In genomic region chr4:3089567-3090377, GRCm38 (mm10) we compare ENCODE assay signal across 8 mouse cellular contexts.
DNase-seq lines count a peak whose midpoint lies in the region; ATAC-seq lines count a peak whose summit lies in the region.

No protein-coding gene starts in this region.

- DNase-seq in limb, embryonic 11.5 days (ENCODE audit: low spot score) = peak; percentile 13
- DNase-seq in limb, embryonic 10.5 days (ENCODE audit: low spot score) = no peak
- peak; percentile 13 for DNase-seq in brain, adult 2 months (ENCODE audit: low read depth, low spot score)
- DNase-seq in induced T-regulatory cell, adult 2 months (ENCODE audit: low read depth) = peak; percentile 9
- DNase-seq in spleen, postnatal 36 days (ENCODE audit: low spot score in 2 of 2) = no peak
- no peak for DNase-seq in right cerebral cortex, adult 18-20 months
- no peak for DNase-seq in T-cell, adult 2 months (ENCODE audit: low spot score)

- peaks cover 32% of the 10 kb centered on the region for H3K9me3 ChIP-seq in limb, embryonic 11.5 days (ENCODE audit: control insufficient read depth, low read length)
- H3K9me3 ChIP-seq in limb, embryonic 10.5 days (replicated peaks) = peaks cover 34% of the 10 kb centered on the region
- H3K9me3 ChIP-seq in neural tube, embryonic 14.5 days (ENCODE audit: control insufficient read depth, low read length) = peaks cover 37% of the 10 kb centered on the region

- no peak overlapping the region for H3K4me3 ChIP-seq in limb, embryonic 11.5 days (ENCODE audit: low read depth, low read length)
- H3K4me3 ChIP-seq in limb, embryonic 10.5 days = no peak overlapping the region
- H3K4me3 ChIP-seq in neural tube, embryonic 14.5 days (ENCODE audit: low read depth, low read length) = no peak overlapping the region

- H3K4me2 ChIP-seq in limb, embryonic 11.5 days (ENCODE audit: low read depth, severe bottlenecking) = no peak overlapping the region
- no peak overlapping the region for H3K4me2 ChIP-seq in neural tube, embryonic 14.5 days (ENCODE audit: low read depth, low read length)

- no peak overlapping the region for H3K9ac ChIP-seq in limb, embryonic 11.5 days (ENCODE audit: low read length)
- H3K9ac ChIP-seq in neural tube, embryonic 14.5 days (replicated peaks; ENCODE audit: low read depth, low read length) = no peak overlapping the region

- 70% methylated on average over 13 of the region's 13 CpGs for WGBS in limb, embryonic 11.5 days
- WGBS in limb, embryonic 10.5 days = 61% methylated on average over 13 of the region's 13 CpGs
- WGBS in neural tube, embryonic 14.5 days = 69% methylated on average over 13 of the region's 13 CpGs

- H3K4me1 ChIP-seq in limb, embryonic 11.5 days (ENCODE audit: control insufficient read depth, insufficient read depth, low read length) = no peaks in the 10 kb centered on the region
- H3K4me1 ChIP-seq in limb, embryonic 10.5 days = no peaks in the 10 kb centered on the region
- H3K4me1 ChIP-seq in neural tube, embryonic 14.5 days (ENCODE audit: control insufficient read depth, insufficient read depth, low read length) = no peaks in the 10 kb centered on the region

- H3K36me3 ChIP-seq in limb, embryonic 11.5 days (ENCODE audit: control insufficient read depth, insufficient read depth, low read length) = 0 out of 2 replicates have a peak, but pooled peaks cover 3% of the 10 kb centered on the region
- no peaks in the 10 kb centered on the region for H3K36me3 ChIP-seq in limb, embryonic 10.5 days
- no peaks in the 10 kb centered on the region for H3K36me3 ChIP-seq in neural tube, embryonic 14.5 days (ENCODE audit: control insufficient read depth, insufficient read depth, low read length)

- no peak overlapping the region for H3K27ac ChIP-seq in limb, embryonic 11.5 days (replicated peaks; ENCODE audit: low read depth, low read length)
- no peak overlapping the region for H3K27ac ChIP-seq in limb, embryonic 10.5 days
- no peak overlapping the region for H3K27ac ChIP-seq in neural tube, embryonic 14.5 days (ENCODE audit: low read depth, low read length)

- ATAC-seq in limb, embryonic 11.5 days (ENCODE audit: insufficient number of reproducible peaks, low FRiP score, low TSS enrichment, low read depth) = peak; percentile 60; the same call in 1 of the 2 replicates
- ATAC-seq in neural tube, embryonic 14.5 days (ENCODE audit: low read depth) = peak; percentile 49; the same call in 1 of the 2 replicates

- no peaks in the 10 kb centered on the region for H3K27me3 ChIP-seq in limb, embryonic 11.5 days (ENCODE audit: control insufficient read depth, insufficient read depth, low read length)
- H3K27me3 ChIP-seq in limb, embryonic 10.5 days (ENCODE audit: low read depth, poor library complexity, severe bottlenecking) = no peaks in the 10 kb centered on the region
- no peaks in the 10 kb centered on the region for H3K27me3 ChIP-seq in neural tube, embryonic 14.5 days (ENCODE audit: control insufficient read depth, insufficient read depth, low read length)

Comparison
In these comparisons a context has a peak if more than half of its experiments do, and no peak if none do; other contexts are left out.
1. DNase-seq: peak in limb, embryonic 11.5 days (single experiment), brain, adult 2 months (single experiment) and induced T-regulatory cell, adult 2 months (single experiment); none in limb, embryonic 10.5 days (single experiment), spleen, postnatal 36 days (0 of 2), right cerebral cortex, adult 18-20 months (single experiment) and T-cell, adult 2 months (single experiment).